Mouse (Mus musculus): ENCODE results near the gene Sfi1. TPM values are rescaled to one million over a fixed set of nuclear protein-coding genes. Genes with fewer than 3 reads are reported as not detected.
A peak's percentile ranks its signal among the peaks of the same experiment; 100 is the strongest.
"Not testable (repeated sequence)": the region's sequence is repeated elsewhere in the genome, so short reads cannot be mapped to it uniquely, and the experiment has no call there.

Gene Sfi1
- total RNA-seq (2022) = 10 to 100 TPM; 12.9 to 27.4 (median 20.4) TPM

GRCm38 (mm10) chr11:3193363-3193762 is at the start of gene Sfi1:
Gene Sfi1 (minus strand): TSS chr11:3193463.
- DNase-seq (ENCODE audit: low spot score) = no peak

GRCm38 (mm10) chr11:3242395-3242794 is 49.1 kb upstream of the Sfi1 start:
- DNase-seq (ENCODE audit: low spot score) = no peak

GRCm38 (mm10) chr11:3235277-3235676 is 42.0 kb upstream of the Sfi1 start:
- no peak for DNase-seq (ENCODE audit: low spot score)

- DNase-seq (ENCODE audit: low spot score) = no peak
Observed at GRCm38 (mm10) chr11:3233704-3234103, 40.4 kb upstream of the Sfi1 start.

- no peak for DNase-seq (ENCODE audit: low spot score)
Observed at GRCm38 (mm10) chr11:3232248-3232647, 39.0 kb upstream of the Sfi1 start.

GRCm38 (mm10) chr11:3227113-3227512 is 33.9 kb upstream of the Sfi1 start:
- DNase-seq (ENCODE audit: low spot score) = no peak

- DNase-seq (ENCODE audit: low spot score) = no peak
Observed at GRCm38 (mm10) chr11:3223105-3223504, 29.8 kb upstream of the Sfi1 start.

GRCm38 (mm10) chr11:3212526-3212925 is 19.3 kb upstream of the Sfi1 start:
- no peak for DNase-seq (ENCODE audit: low spot score)

- DNase-seq (ENCODE audit: low spot score) = no peak
Observed at GRCm38 (mm10) chr11:3206783-3207182, 13.5 kb upstream of the Sfi1 start.

- DNase-seq (ENCODE audit: low spot score) = no peak
Observed at GRCm38 (mm10) chr11:3205207-3205606, 11.9 kb upstream of the Sfi1 start.

- no peak for DNase-seq (ENCODE audit: low spot score)
Observed at GRCm38 (mm10) chr11:3203771-3204170, 10.5 kb upstream of the Sfi1 start.

GRCm38 (mm10) chr11:3202781-3203441 is 9.6 kb upstream of the Sfi1 start:
- peak; percentile 17 for DNase-seq (ENCODE audit: low spot score)

GRCm38 (mm10) chr11:3202231-3202701 is 9.0 kb upstream of the Sfi1 start, which contains the start of gene Eif4enif1:
Gene Eif4enif1 (plus strand): TSS chr11:3202392.
- peak; percentile 90 for DNase-seq (ENCODE audit: low spot score)

GRCm38 (mm10) chr11:3201326-3202230 is 8.3 kb upstream of the Sfi1 start:
- DNase-seq (ENCODE audit: low spot score) = no peak

GRCm38 (mm10) chr11:3200636-3201035 is 7.4 kb upstream of the Sfi1 start:
- DNase-seq (ENCODE audit: low spot score) = not testable (repeated sequence)

GRCm38 (mm10) chr11:3182707-3183106 is 10.6 kb downstream of the Sfi1 start:
- DNase-seq (ENCODE audit: low spot score) = peak; percentile 32

GRCm38 (mm10) chr11:3181971-3182370 is 11.3 kb downstream of the Sfi1 start:
- not testable (repeated sequence) for DNase-seq (ENCODE audit: low spot score)

- peak; percentile 81 for DNase-seq (ENCODE audit: low spot score)
Observed at GRCm38 (mm10) chr11:3181250-3181649, 12.0 kb downstream of the Sfi1 start.

GRCm38 (mm10) chr11:3180510-3181160 is 12.6 kb downstream of the Sfi1 start:
- peak; percentile 21 for DNase-seq (ENCODE audit: low spot score)

- DNase-seq (ENCODE audit: low spot score) = peak; percentile 54
Observed at GRCm38 (mm10) chr11:3179726-3180092, 13.6 kb downstream of the Sfi1 start.

- peak; percentile 21 for DNase-seq (ENCODE audit: low spot score)
Observed at GRCm38 (mm10) chr11:3178968-3179725, 14.1 kb downstream of the Sfi1 start.
